Mouse (Mus musculus) lung, postnatal 0 days (tissue): ENCODE measurements around the gene Psmb3.

ENCODE experiments used
- CTCF ChIP-seq: IDR thresholded peaks from 2 replicates; pipeline ENCODE4 v1.5.1; 2016; ENCODE audit warnings: antibody characterized with exemption, mild to moderate bottlenecking
- EP300 ChIP-seq: IDR thresholded peaks from 2 replicates; pipeline ENCODE4 v1.6.1; 2016; ENCODE audit warnings: antibody characterized with exemption, mild to moderate bottlenecking, control low read depth

GRCm38 (mm10) chr11:97711200-97711900 is 8.2 kb downstream of the Psmb3 start:
- TF ChIP-seq CTCF = no peak
- TF ChIP-seq EP300 = no peak
